Mouse (Mus musculus): Measurements from ENCODE around the gene Dynlrb1. TPM values are rescaled to one million over a fixed set of nuclear protein-coding genes. Genes with fewer than 3 reads are reported as not detected.

The Dynlrb1 gene
- total and polyA plus RNA-seq, 2 experiments, result 124 to 141 TPM

GRCm38 (mm10) chr2:155240915-155241314 lies 4.6 kb downstream of the Dynlrb1 start:
- TF ChIP-seq CTCF (IDR thresholded peaks at IDR 0.05; ENCODE audit: low read depth, low read length), result peak; percentile 81
- no peak for TF ChIP-seq POLR2A (IDR thresholded peaks at IDR 0.05; ENCODE audit: extremely low read depth, insufficient read depth, low read length)
- H3K9ac ChIP-seq (ENCODE audit: low read depth, low read length), result no peak overlapping the region
- H3K4me1 ChIP-seq (ENCODE audit: control insufficient read depth, insufficient read depth, low read length), result peaks cover 14% of the 10 kb centered on the region
- no peaks in the 10 kb centered on the region for H3K27me3 ChIP-seq (ENCODE audit: control insufficient read depth, insufficient read depth, low read length)
- peaks cover 21% of the 10 kb centered on the region for H3K79me2 ChIP-seq (ENCODE audit: control insufficient read depth, insufficient read depth, low read length)
- peak; percentile 91 for DNase-seq (ENCODE audit: extremely low read depth, low read depth, low spot score)
- peaks cover 12% of the 10 kb centered on the region; the same call in 1 of the 2 replicates for H3K36me3 ChIP-seq (ENCODE audit: control insufficient read depth, insufficient read depth, low read length)
- H3K4me3 ChIP-seq (ENCODE audit: insufficient read depth, low read depth, low read length), result no peak overlapping the region
- WGBS, result 32% methylated on average over 4 of the region's 4 CpGs
- H3K27ac ChIP-seq (replicated peaks; ENCODE audit: insufficient read depth, low read depth, low read length), result peak overlapping the region; percentile 36; the same call in 1 of the 2 replicates

- Histone ChIP-seq H3K4me3 (ENCODE audit: insufficient read depth, low read depth, low read length) (no peak overlapping the region), H3K4me1 (ENCODE audit: control insufficient read depth, insufficient read depth, low read length) (peaks cover 12% of the 10 kb centered on the region), H3K27me3 (ENCODE audit: control insufficient read depth, insufficient read depth, low read length) (no peaks in the 10 kb centered on the region), H3K9ac (ENCODE audit: low read depth, low read length) (no peak overlapping the region), H3K36me3 (ENCODE audit: control insufficient read depth, insufficient read depth, low read length) (peaks cover 17% of the 10 kb centered on the region; the same call in 1 of the 2 replicates), H3K79me2 (ENCODE audit: control insufficient read depth, insufficient read depth, low read length) (peaks cover 12% of the 10 kb centered on the region), H3K27ac (replicated peaks; ENCODE audit: insufficient read depth, low read depth, low read length) (no peak overlapping the region)
- 87% methylated on average over 7 of the region's 7 CpGs for WGBS
- no peak for DNase-seq (ENCODE audit: extremely low read depth, low read depth, low spot score)
- TF ChIP-seq POLR2A (IDR thresholded peaks at IDR 0.05; ENCODE audit: extremely low read depth, insufficient read depth, low read length), result no peak
- TF ChIP-seq CTCF (IDR thresholded peaks at IDR 0.05; ENCODE audit: low read depth, low read length), result no peak
These were observed 6.0 kb downstream of the Dynlrb1 start for GRCm38 (mm10) chr2:155242296-155242855.

DNA sequence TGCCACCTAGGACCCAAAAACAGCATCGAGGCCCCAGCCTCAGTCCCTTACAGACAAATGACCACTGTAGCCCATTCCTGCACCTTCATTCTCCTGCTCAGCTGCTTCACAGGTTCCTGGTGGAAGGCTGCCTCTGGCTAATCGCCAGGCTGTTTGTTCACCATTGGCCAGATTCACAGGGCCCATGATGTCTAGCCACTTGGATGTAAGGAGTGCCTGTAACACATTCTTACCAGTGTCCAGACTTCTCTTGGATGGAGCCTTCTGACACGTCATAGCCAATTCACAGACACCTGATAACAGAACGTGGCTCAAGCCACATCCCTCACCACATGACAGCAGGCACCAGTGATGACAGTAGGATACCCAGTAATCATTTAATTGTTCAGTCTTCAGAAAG lies 9.9 kb downstream of the Dynlrb1 start:
- peaks cover 4% of the 10 kb centered on the region; the same call in 1 of the 2 replicates for H3K79me2 ChIP-seq (ENCODE audit: control insufficient read depth, insufficient read depth, low read length)
- H3K36me3 ChIP-seq (ENCODE audit: control insufficient read depth, insufficient read depth, low read length), result peaks cover 46% of the 10 kb centered on the region
- 94% methylated on average over 4 of the region's 4 CpGs for WGBS
- H3K4me1 ChIP-seq (ENCODE audit: control insufficient read depth, insufficient read depth, low read length), result peaks cover 2% of the 10 kb centered on the region; the same call in 1 of the 2 replicates
- no peak for DNase-seq (ENCODE audit: extremely low read depth, low read depth, low spot score)
- H3K9ac ChIP-seq (ENCODE audit: low read depth, low read length), result no peak overlapping the region
- TF ChIP-seq CTCF (IDR thresholded peaks at IDR 0.05; ENCODE audit: low read depth, low read length), result no peak
- no peak for TF ChIP-seq POLR2A (IDR thresholded peaks at IDR 0.05; ENCODE audit: extremely low read depth, insufficient read depth, low read length)
- no peak overlapping the region for H3K4me3 ChIP-seq (ENCODE audit: insufficient read depth, low read depth, low read length)
- no peaks in the 10 kb centered on the region for H3K27me3 ChIP-seq (ENCODE audit: control insufficient read depth, insufficient read depth, low read length)
- no peak overlapping the region for H3K27ac ChIP-seq (replicated peaks; ENCODE audit: insufficient read depth, low read depth, low read length)

GRCm38 (mm10) chr2:155248206-155248605 lies 11.9 kb downstream of the Dynlrb1 start:
- 85% methylated on average over 1 of the region's 1 CpGs for WGBS
- Histone ChIP-seq H3K79me2 (ENCODE audit: control insufficient read depth, insufficient read depth, low read length) (no peaks in the 10 kb centered on the region), H3K4me1 (ENCODE audit: control insufficient read depth, insufficient read depth, low read length) (no peaks in the 10 kb centered on the region), H3K27me3 (ENCODE audit: control insufficient read depth, insufficient read depth, low read length) (no peaks in the 10 kb centered on the region), H3K36me3 (ENCODE audit: control insufficient read depth, insufficient read depth, low read length) (peaks cover 50% of the 10 kb centered on the region), H3K27ac (replicated peaks; ENCODE audit: insufficient read depth, low read depth, low read length) (no peak overlapping the region), H3K4me3 (ENCODE audit: insufficient read depth, low read depth, low read length) (no peak overlapping the region), H3K9ac (ENCODE audit: low read depth, low read length) (no peak overlapping the region)
- no peak for TF ChIP-seq POLR2A (IDR thresholded peaks at IDR 0.05; ENCODE audit: extremely low read depth, insufficient read depth, low read length)
- TF ChIP-seq CTCF (IDR thresholded peaks at IDR 0.05; ENCODE audit: low read depth, low read length), result no peak
- no peak for DNase-seq (ENCODE audit: extremely low read depth, low read depth, low spot score)

DNA sequence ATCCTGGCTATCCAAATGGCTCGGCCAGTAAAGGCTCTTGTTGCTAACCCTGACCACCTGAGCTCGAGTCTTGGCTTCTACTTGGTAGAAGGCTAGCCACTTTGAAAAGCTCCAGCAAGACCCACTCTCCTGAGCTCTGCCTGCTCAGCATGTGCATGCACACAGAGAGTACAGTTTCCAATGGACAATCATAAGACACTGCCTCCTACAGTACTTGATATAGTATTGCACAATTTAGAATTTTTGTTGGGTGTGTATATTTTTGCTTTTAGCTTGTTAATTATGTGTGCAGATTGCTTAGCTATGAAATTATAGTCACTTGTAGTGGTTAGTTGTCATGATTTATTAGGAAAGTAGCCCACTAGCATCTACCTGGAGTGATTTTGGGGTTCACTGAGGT lies 12.4 kb downstream of the Dynlrb1 start:
- H3K4me3 ChIP-seq (ENCODE audit: insufficient read depth, low read depth, low read length), result no peak overlapping the region
- 86% methylated on average over 2 of the region's 2 CpGs for WGBS
- H3K36me3 ChIP-seq (ENCODE audit: control insufficient read depth, insufficient read depth, low read length), result peaks cover 50% of the 10 kb centered on the region
- H3K9ac ChIP-seq (ENCODE audit: low read depth, low read length), result no peak overlapping the region
- TF ChIP-seq POLR2A (IDR thresholded peaks at IDR 0.05; ENCODE audit: extremely low read depth, insufficient read depth, low read length) (no peak), CTCF (IDR thresholded peaks at IDR 0.05; ENCODE audit: low read depth, low read length) (no peak)
- H3K4me1 ChIP-seq (ENCODE audit: control insufficient read depth, insufficient read depth, low read length), result no peaks in the 10 kb centered on the region
- DNase-seq (ENCODE audit: extremely low read depth, low read depth, low spot score), result no peak
- H3K79me2 ChIP-seq (ENCODE audit: control insufficient read depth, insufficient read depth, low read length), result no peaks in the 10 kb centered on the region
- H3K27me3 ChIP-seq (ENCODE audit: control insufficient read depth, insufficient read depth, low read length), result no peaks in the 10 kb centered on the region
- no peak overlapping the region for H3K27ac ChIP-seq (replicated peaks; ENCODE audit: insufficient read depth, low read depth, low read length)

GRCm38 (mm10) chr2:155249588-155249987 lies 13.3 kb downstream of the Dynlrb1 start:
- no peak overlapping the region for H3K27ac ChIP-seq (replicated peaks; ENCODE audit: insufficient read depth, low read depth, low read length)
- DNase-seq (ENCODE audit: extremely low read depth, low read depth, low spot score), result no peak
- H3K27me3 ChIP-seq (ENCODE audit: control insufficient read depth, insufficient read depth, low read length), result no peaks in the 10 kb centered on the region
- H3K79me2 ChIP-seq (ENCODE audit: control insufficient read depth, insufficient read depth, low read length), result no peaks in the 10 kb centered on the region
- TF ChIP-seq CTCF (IDR thresholded peaks at IDR 0.05; ENCODE audit: low read depth, low read length), result no peak
- TF ChIP-seq POLR2A (IDR thresholded peaks at IDR 0.05; ENCODE audit: extremely low read depth, insufficient read depth, low read length), result no peak
- peaks cover 47% of the 10 kb centered on the region for H3K36me3 ChIP-seq (ENCODE audit: control insufficient read depth, insufficient read depth, low read length)
- H3K4me3 ChIP-seq (ENCODE audit: insufficient read depth, low read depth, low read length), result no peak overlapping the region
- WGBS, result 84% methylated on average over 5 of the region's 5 CpGs
- H3K9ac ChIP-seq (ENCODE audit: low read depth, low read length), result no peak overlapping the region
- no peaks in the 10 kb centered on the region for H3K4me1 ChIP-seq (ENCODE audit: control insufficient read depth, insufficient read depth, low read length)

Measured in liver, adult 2 months (tissue).